Mouse (Mus musculus) lung, embryonic 16.5 days (tissue): ENCODE results near the gene Atp6ap1. TPM values are rescaled to one million over a fixed set of nuclear protein-coding genes. Genes with fewer than 3 reads are reported as not detected.

Experiments
- ATAC-seq: fragments of 200-750 bp; cut with Nextera tagmentation; 2 replicates; pipeline ENCODE4 v1.8.0; 2017; ENCODE audit warnings: low read depth, mild to moderate bottlenecking, moderate library complexity
- H3K27ac ChIP-seq: fragments of 300-500 bp; sonication (generic); 2 replicates; pipeline ENCODE4 v1.5.1; 2014; ENCODE audit warnings: mild to moderate bottlenecking, control low read depth, low read length
- H3K27me3 ChIP-seq: fragments of 300-500 bp; sonication (generic); 2 replicates; pipeline ENCODE4 v1.6.1; 2014; ENCODE audit warnings: low read depth, low read length, mixed read lengths; ENCODE audit not compliant: control insufficient read depth, insufficient read depth
- H3K36me3 ChIP-seq: fragments of 300-500 bp; sonication (generic); 2 replicates; pipeline ENCODE4 v1.6.1; 2014; ENCODE audit warnings: low read length; ENCODE audit not compliant: control insufficient read depth, insufficient read depth
- H3K4me1 ChIP-seq: fragments of 300-500 bp; sonication (generic); replicated peaks from 2 replicates; pipeline ENCODE4 v1.6.1; 2014; ENCODE audit warnings: low read length, mixed read lengths; ENCODE audit not compliant: control insufficient read depth, insufficient read depth
- H3K4me2 ChIP-seq: fragments of 300-500 bp; sonication (generic); 2 replicates; pipeline ENCODE4 v1.6.1; 2014; ENCODE audit warnings: low read depth, low read length, control low read depth
- H3K4me3 ChIP-seq: fragments of 300-500 bp; sonication (generic); 2 replicates; pipeline ENCODE4 v1.5.1; 2014; ENCODE audit warnings: mild to moderate bottlenecking, low read length, control low read depth
- H3K9ac ChIP-seq: fragments of 300-500 bp; sonication (generic); 2 replicates; pipeline ENCODE4 v1.6.1; 2014; ENCODE audit warnings: low read length, control low read depth
- H3K9me3 ChIP-seq: fragments of 300-500 bp; sonication (generic); 2 replicates; pipeline ENCODE4 v1.6.1; 2016; ENCODE audit warnings: low read length; ENCODE audit not compliant: control insufficient read depth
- WGBS: fragments of 180-500 bp; shearing (Covaris S2); extraction: QIAGEN DNeasy Blood & Tissue Kit; methylation state at CpG from one replicate; pipeline ENCODE4 v1.1.7; 2014; 5-methylcytosine and 5-hydroxymethylcytosine counted together
- polyA plus RNA-seq: library from polyadenylated mRNA; unstranded; fragments of >200 nt; fragmentation: Nextera tagmentation; extraction: Ambion mirVana; gene quantifications from 2 replicates; pipeline ENCODE4 v1.2.1, GENCODE M21; 2015

The Atp6ap1 gene
- 141 and 153 TPM in 2 replicates for polyA plus RNA-seq

- no peaks in the 10 kb centered on the region for H3K27me3 ChIP-seq
- H3K9me3 ChIP-seq: no peaks in the 10 kb centered on the region
- ATAC-seq: peak; percentile 100
- H3K36me3 ChIP-seq: 0 out of 2 replicates have a peak, but pooled peaks cover 2% of the 10 kb centered on the region
- H3K27ac ChIP-seq: peak within 1 kb of the TSS; percentile 52; the same call in 1 of the 2 replicates
- peak within 1 kb of the TSS; percentile 76 for H3K4me3 ChIP-seq
- WGBS: 11% methylated on average over 37 of the region's 37 CpGs
- peak within 1 kb of the TSS; percentile 79 for H3K9ac ChIP-seq
- H3K4me1 ChIP-seq: peaks cover 2% of the 10 kb centered on the region; the same call in 1 of the 2 replicates
- H3K4me2 ChIP-seq: peak within 1 kb of the TSS; percentile 67
Measured at GRCm38 (mm10) chrX:74296538-74297448, at the start of gene Atp6ap1. Atp6ap1 (plus strand) TSS chrX:74297097.

- Histone ChIP-seq H3K4me2 (peak overlapping the region; percentile 62), H3K36me3 (no peaks in the 10 kb centered on the region), H3K4me3 (peak overlapping the region; percentile 52), H3K4me1 (no peaks in the 10 kb centered on the region; the same call in 1 of the 2 replicates), H3K27ac (peak overlapping the region; percentile 80), H3K27me3 (no peaks in the 10 kb centered on the region), H3K9ac (peak overlapping the region; percentile 70), H3K9me3 (no peaks in the 10 kb centered on the region)
- ATAC-seq: peak; percentile 29
- 16% methylated on average over 3 of the region's 3 CpGs for WGBS
Measured at GRCm38 (mm10) chrX:74248651-74249050, 48.2 kb upstream of the Atp6ap1 start.

- 8% methylated on average over 36 of the region's 38 CpGs for WGBS
- 0 out of 2 replicates have a peak, but pooled peaks have one; percentile 0 for ATAC-seq
- H3K9me3 ChIP-seq: no peaks in the 10 kb centered on the region
Measured at GRCm38 (mm10) chrX:74249615-74250014, 47.3 kb upstream of the Atp6ap1 start, which contains the start of gene Flna. Flna (minus strand) TSS chrX:74249820.

GRCm38 (mm10) chrX:74254153-74254887 is 42.6 kb upstream of the Atp6ap1 start, which contains the start of gene Emd:
Emd (plus strand) TSS chrX:74254687.
- 18% methylated on average over 39 of the region's 39 CpGs for WGBS
- H3K9ac ChIP-seq: peak within 1 kb of the TSS; percentile 85
- H3K36me3 ChIP-seq: peaks cover 3% of the 10 kb centered on the region; the same call in 1 of the 2 replicates
- peak within 1 kb of the TSS; percentile 59 for H3K4me3 ChIP-seq
- H3K27me3 ChIP-seq: no peaks in the 10 kb centered on the region
- H3K4me2 ChIP-seq: peak within 1 kb of the TSS; percentile 68
- peak; percentile 98 for ATAC-seq
- peaks cover 4% of the 10 kb centered on the region for H3K4me1 ChIP-seq
- H3K27ac ChIP-seq: peak within 1 kb of the TSS; percentile 95
- H3K9me3 ChIP-seq: no peaks in the 10 kb centered on the region

More at GRCm38 (mm10) chrX:74249615-74250014, 47.3 kb upstream of the Atp6ap1 start, which contains the start of gene Flna:
- H3K9ac ChIP-seq: peak within 1 kb of the TSS; percentile 70
- H3K4me3 ChIP-seq: peak within 1 kb of the TSS; percentile 52
- peak within 1 kb of the TSS; percentile 62 for H3K4me2 ChIP-seq
- H3K27ac ChIP-seq: peak within 1 kb of the TSS; percentile 80
- H3K4me1 ChIP-seq: no peaks in the 10 kb centered on the region
- no peaks in the 10 kb centered on the region for H3K36me3 ChIP-seq
- no peaks in the 10 kb centered on the region for H3K27me3 ChIP-seq

GRCm38 (mm10) chrX:74254888-74255565 is 41.9 kb upstream of the Atp6ap1 start:
- H3K27ac ChIP-seq: peak overlapping the region; percentile 95
- WGBS: 28% methylated on average over 31 of the region's 31 CpGs
- H3K4me1 ChIP-seq: peaks cover 4% of the 10 kb centered on the region
- peak; percentile 59 for ATAC-seq
- H3K4me3 ChIP-seq: peak overlapping the region; percentile 59
- H3K36me3 ChIP-seq: peaks cover 3% of the 10 kb centered on the region; the same call in 1 of the 2 replicates
- H3K9me3 ChIP-seq: no peaks in the 10 kb centered on the region
- H3K4me2 ChIP-seq: peak overlapping the region; percentile 68
- no peaks in the 10 kb centered on the region for H3K27me3 ChIP-seq
- peak overlapping the region; percentile 85 for H3K9ac ChIP-seq

- no peak overlapping the region for H3K4me2 ChIP-seq
- H3K36me3 ChIP-seq: peaks cover 3% of the 10 kb centered on the region; the same call in 1 of the 2 replicates
- peaks cover 4% of the 10 kb centered on the region for H3K4me1 ChIP-seq
- WGBS: 90% methylated on average over 3 of the region's 3 CpGs
- H3K9ac ChIP-seq: no peak overlapping the region
- H3K4me3 ChIP-seq: no peak overlapping the region
- no peak for ATAC-seq
- H3K27me3 ChIP-seq: no peaks in the 10 kb centered on the region
- H3K9me3 ChIP-seq: no peaks in the 10 kb centered on the region
- H3K27ac ChIP-seq: no peak overlapping the region
Measured at GRCm38 (mm10) chrX:74257746-74258145, 39.2 kb upstream of the Atp6ap1 start.

GRCm38 (mm10) chrX:74269736-74270061 is 27.2 kb upstream of the Atp6ap1 start:
- WGBS: 10% methylated on average over 3 of the region's 3 CpGs
- H3K27ac ChIP-seq: peak overlapping the region; percentile 96
- H3K9ac ChIP-seq: peak overlapping the region; percentile 68

GRCm38 (mm10) chrX:74270062-74270901 is 26.6 kb upstream of the Atp6ap1 start, which contains the start of gene Rpl10:
Rpl10 (plus strand) TSS chrX:74270812.
- Histone ChIP-seq H3K4me3 (peak within 1 kb of the TSS; percentile 65), H3K36me3 (peaks cover 4% of the 10 kb centered on the region; the same call in 1 of the 2 replicates), H3K27me3 (no peaks in the 10 kb centered on the region), H3K9me3 (no peaks in the 10 kb centered on the region), H3K27ac (peak within 1 kb of the TSS; percentile 96), H3K9ac (peak within 1 kb of the TSS; percentile 79), H3K4me2 (peak within 1 kb of the TSS; percentile 57), H3K4me1 (0 out of 2 replicates have a peak, but pooled peaks cover 2% of the 10 kb centered on the region)
- WGBS: 15% methylated on average over 42 of the region's 42 CpGs
- peak; percentile 96 for ATAC-seq

More at GRCm38 (mm10) chrX:74269736-74270061, 27.2 kb upstream of the Atp6ap1 start:
- 0 out of 2 replicates have a peak, but pooled peaks cover 2% of the 10 kb centered on the region for H3K4me1 ChIP-seq
- peak overlapping the region; percentile 57 for H3K4me2 ChIP-seq
- H3K9me3 ChIP-seq: no peaks in the 10 kb centered on the region
- H3K27me3 ChIP-seq: no peaks in the 10 kb centered on the region
- ATAC-seq: peak; percentile 46
- H3K36me3 ChIP-seq: peaks cover 4% of the 10 kb centered on the region; the same call in 1 of the 2 replicates
- H3K4me3 ChIP-seq: peak overlapping the region; percentile 65
